Mouse (Mus musculus): ENCODE measurements around the gene Olfr311.
"Not testable (repeated sequence)": the region's sequence is repeated elsewhere in the genome, so short reads cannot be mapped to it uniquely, and the experiment has no call there.

GRCm38 (mm10) chr11:58832541-58832940, 6.5 kb upstream of the Olfr311 start:
- not testable (repeated sequence) for TF ChIP-seq POLR2A (IDR thresholded peaks at IDR 0.05; ENCODE audit: extremely low read depth, insufficient read depth, low read length); CTCF (IDR thresholded peaks at IDR 0.05; ENCODE audit: low read depth, low read length)

Measured in liver, adult 2 months (tissue).